Mouse (Mus musculus) frontal cortex, postnatal 25 days (tissue): Measurements from ENCODE around the gene Trpv2.
A peak's percentile ranks its signal among the peaks of the same experiment; 100 is the strongest.

Experiments used
- DNase-seq, 2 experiments: peaks; one replicate each; pipeline ENCODE4 v3.0.0; 2022; ENCODE audit warnings: low spot score in 2 of 2

Gene Trpv2

GRCm38 (mm10) chr11:62558961-62559646, 15.2 kb upstream of the Trpv2 start:
- DNase-seq, result no peak

- DNase-seq, result no peak
These were observed 13.7 kb upstream of the Trpv2 start for GRCm38 (mm10) chr11:62560463-62561016.

- no peak for DNase-seq
These were observed 10.7 kb upstream of the Trpv2 start for GRCm38 (mm10) chr11:62563590-62563989.

GRCm38 (mm10) chr11:62565747-62566146, 8.5 kb upstream of the Trpv2 start:
- no peak for DNase-seq

- DNase-seq, result no peak
These were observed 8.1 kb upstream of the Trpv2 start for GRCm38 (mm10) chr11:62566211-62566610.

GRCm38 (mm10) chr11:62568300-62568699, 6.0 kb upstream of the Trpv2 start:
- DNase-seq, result no peak

- no peak for DNase-seq
These were observed 408 bp downstream of the Trpv2 start for GRCm38 (mm10) chr11:62574703-62575085.

- DNase-seq, result peak; percentile 83 to 91
These were observed 992 bp downstream of the Trpv2 start for GRCm38 (mm10) chr11:62575297-62575658.

GRCm38 (mm10) chr11:62575659-62576438, 1.6 kb downstream of the Trpv2 start:
- DNase-seq, result peak; percentile 36 to 39

GRCm38 (mm10) chr11:62576530-62577152, 2.4 kb downstream of the Trpv2 start:
- peak; percentile 10 to 28 for DNase-seq

- no peak for DNase-seq
These were observed 8.7 kb downstream of the Trpv2 start for GRCm38 (mm10) chr11:62583031-62583430.

- DNase-seq, result no peak
These were observed 10.5 kb downstream of the Trpv2 start for GRCm38 (mm10) chr11:62584671-62585206.

GRCm38 (mm10) chr11:62587034-62587433, 12.7 kb downstream of the Trpv2 start:
- DNase-seq, result no peak

- DNase-seq, result no peak
These were observed 15.1 kb downstream of the Trpv2 start for GRCm38 (mm10) chr11:62589391-62589790.

- no peak for DNase-seq
These were observed 16.7 kb downstream of the Trpv2 start for GRCm38 (mm10) chr11:62591026-62591425.

- DNase-seq, result no peak
These were observed 17.8 kb downstream of the Trpv2 start for GRCm38 (mm10) chr11:62591904-62592575.

- no peak for DNase-seq
These were observed 24.3 kb downstream of the Trpv2 start for GRCm38 (mm10) chr11:62598571-62598970.

- DNase-seq, result no peak
These were observed 27.7 kb downstream of the Trpv2 start for GRCm38 (mm10) chr11:62601732-62602618.

GRCm38 (mm10) chr11:62602619-62603311, 28.5 kb downstream of the Trpv2 start:
- peak; percentile 94 to 96 for DNase-seq
